Mouse (Mus musculus) neural tube, embryonic 15.5 days (tissue): ENCODE measurements around the gene Olfr1445. TPM values are rescaled to one million over a fixed set of nuclear protein-coding genes. Genes with fewer than 3 reads are reported as not detected.

ENCODE experiments used
- ATAC-seq: fragments of 200-750 bp; cut with Nextera tagmentation; 2 replicates; pipeline ENCODE4 v1.8.0; 2017; ENCODE audit warnings: mild to moderate bottlenecking, moderate TSS enrichment, moderate library complexity; ENCODE audit not compliant: low FRiP score
- H3K27ac ChIP-seq: fragments of 300-500 bp; sonication (generic); replicated peaks from 2 replicates; pipeline ENCODE4 v1.5.1; 2015; ENCODE audit warnings: mild to moderate bottlenecking, inconsistent platforms
- H3K27me3 ChIP-seq: fragments of 300-500 bp; sonication (generic); replicated peaks from 2 replicates; pipeline ENCODE4 v1.6.1; 2015; ENCODE audit warnings: inconsistent platforms
- H3K36me3 ChIP-seq: fragments of 300-500 bp; sonication (generic); 2 replicates; pipeline ENCODE4 v1.6.1; 2015; ENCODE audit warnings: inconsistent platforms
- H3K4me1 ChIP-seq: fragments of 300-500 bp; sonication (generic); 2 replicates; pipeline ENCODE4 v1.6.1; 2015; ENCODE audit warnings: inconsistent platforms
- H3K4me2 ChIP-seq: fragments of 300-500 bp; sonication (generic); 2 replicates; pipeline ENCODE4 v1.6.1; 2015; ENCODE audit warnings: inconsistent platforms, mild to moderate bottlenecking, moderate library complexity
- H3K4me3 ChIP-seq: fragments of 300-500 bp; sonication (generic); replicated peaks from 2 replicates; pipeline ENCODE4 v1.5.1; 2015; ENCODE audit warnings: mild to moderate bottlenecking, inconsistent platforms
- H3K9ac ChIP-seq: fragments of 300-500 bp; sonication (generic); replicated peaks from 2 replicates; pipeline ENCODE4 v1.6.1; 2015; ENCODE audit warnings: mild to moderate bottlenecking, inconsistent platforms
- H3K9me3 ChIP-seq: fragments of 300-500 bp; sonication (generic); replicated peaks from 2 replicates; pipeline ENCODE4 v1.6.1; 2016; ENCODE audit warnings: inconsistent platforms
- WGBS: fragments of 180-500 bp; shearing (Covaris S2); methylation state at CpG from one replicate; pipeline ENCODE4 v1.1.7; 2015; ENCODE audit warnings: mixed read lengths; 5-methylcytosine and 5-hydroxymethylcytosine counted together
- polyA plus RNA-seq: library from polyadenylated mRNA; unstranded; fragments of >200 nt; fragmentation: Nextera tagmentation; extraction: Ambion mirVana; gene quantifications from 2 replicates; pipeline ENCODE4 v1.2.1, GENCODE M21; 2015

Olfr1445 gene
- polyA plus RNA-seq: not detected in 2 replicates

DNA sequence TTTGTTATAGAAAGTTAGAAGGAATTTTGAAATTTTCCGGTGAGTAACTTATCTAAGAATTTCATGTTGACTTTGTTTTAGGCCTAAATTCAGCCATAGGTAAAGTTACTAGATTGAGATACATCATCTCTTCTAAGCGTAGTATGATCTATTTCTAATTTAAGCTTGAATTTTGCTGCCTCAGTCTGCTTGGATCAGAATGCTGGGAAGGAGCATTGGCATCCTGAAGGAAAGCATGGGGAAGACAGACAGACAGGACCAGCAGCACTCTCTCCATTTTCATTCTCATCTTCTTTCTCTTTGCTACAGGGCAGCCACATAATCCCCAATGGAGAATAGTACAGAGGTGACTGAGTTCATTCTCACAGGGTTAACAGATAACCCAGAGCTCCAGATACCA is at the start of gene Olfr1445:
TSS of gene Olfr1445 (plus strand) at position 301 of the 400 bp plus-strand sequence.
- Histone ChIP-seq H3K27ac (no peak within 1 kb of the TSS), H3K4me3 (no peak within 1 kb of the TSS), H3K4me1 (no peaks in the 10 kb centered on the region), H3K9me3 (no peaks in the 10 kb centered on the region), H3K9ac (no peak within 1 kb of the TSS), H3K4me2 (no peak within 1 kb of the TSS), H3K27me3 (no peaks in the 10 kb centered on the region), H3K36me3 (no peaks in the 10 kb centered on the region)
- no peak for ATAC-seq
- WGBS: 89% methylated on average over 2 of the region's 2 CpGs

DNA sequence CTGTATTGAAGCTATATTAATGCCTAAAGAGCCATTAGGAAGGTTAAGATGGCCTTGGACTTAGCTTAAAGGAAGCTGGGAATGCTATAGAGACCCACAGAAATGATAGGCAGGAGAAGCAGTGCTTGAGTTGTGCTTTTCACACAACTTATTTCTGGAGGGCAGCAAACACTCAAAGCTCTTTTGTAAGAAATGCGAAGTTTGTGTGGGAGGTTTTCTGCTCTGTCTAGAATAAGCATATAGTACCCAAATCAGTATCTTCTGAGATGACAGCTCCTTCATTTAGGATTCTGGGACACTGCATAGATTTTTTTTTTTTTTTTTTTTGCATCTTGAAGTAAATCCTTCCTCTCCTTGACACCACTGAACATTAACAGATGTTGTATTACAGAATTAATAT is 45.1 kb upstream of the Olfr1445 start:
- Histone ChIP-seq H3K9ac (no peak overlapping the region), H3K4me1 (no peaks in the 10 kb centered on the region), H3K4me3 (no peak overlapping the region), H3K4me2 (no peak overlapping the region), H3K27ac (no peak overlapping the region), H3K9me3 (no peaks in the 10 kb centered on the region), H3K36me3 (no peaks in the 10 kb centered on the region), H3K27me3 (no peaks in the 10 kb centered on the region)
- 89% methylated on average over 1 of the region's 1 CpGs for WGBS
- no peak for ATAC-seq

DNA sequence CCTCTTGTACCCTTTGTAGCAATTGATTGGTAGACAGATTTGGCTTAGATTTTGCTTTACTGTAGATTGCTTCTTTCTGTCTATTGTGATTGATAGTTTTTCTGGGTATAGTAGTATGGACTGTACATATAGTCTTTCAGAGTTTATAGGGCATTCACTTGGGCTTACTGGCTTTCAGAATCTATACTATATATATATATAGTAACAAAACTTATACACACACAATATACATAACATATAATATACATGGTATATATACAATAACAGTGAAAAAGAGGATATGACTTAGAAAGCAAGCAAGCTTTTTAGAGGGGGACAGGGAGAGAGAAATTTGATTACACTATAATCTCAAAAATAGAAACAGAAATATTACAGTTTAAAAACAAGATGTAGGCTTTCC is 37.3 kb upstream of the Olfr1445 start, which contains the start of gene Gm5244:
TSS of gene Gm5244 (plus strand) at position 301 of the 400 bp plus-strand sequence.
- Histone ChIP-seq H3K4me3 (no peak within 1 kb of the TSS), H3K4me1 (no peaks in the 10 kb centered on the region), H3K27me3 (no peaks in the 10 kb centered on the region), H3K9ac (no peak within 1 kb of the TSS), H3K27ac (no peak within 1 kb of the TSS), H3K4me2 (no peak within 1 kb of the TSS), H3K36me3 (no peaks in the 10 kb centered on the region), H3K9me3 (no peaks in the 10 kb centered on the region)
- no peak for ATAC-seq

DNA sequence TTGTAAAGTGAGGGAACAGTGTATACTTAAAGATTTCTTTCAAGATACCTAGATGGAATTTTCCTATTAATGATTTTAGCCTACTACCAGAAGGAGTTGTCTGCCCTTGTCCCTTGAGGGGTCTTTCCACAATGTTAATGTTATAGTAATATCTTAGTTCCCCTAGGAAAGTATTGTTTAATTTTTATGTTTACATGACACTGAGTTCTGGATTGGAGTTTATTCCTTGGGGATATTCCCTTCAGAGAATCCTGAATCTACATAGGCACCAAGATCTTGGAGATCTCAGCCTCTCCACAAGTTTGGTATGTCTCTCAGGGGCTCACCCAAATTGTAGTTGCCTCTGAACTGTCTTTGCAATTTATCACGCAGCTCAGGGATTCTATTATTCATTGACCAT is 26.7 kb upstream of the Olfr1445 start, which contains the start of gene Olfr1444:
TSS of gene Olfr1444 (plus strand) at position 301 of the 400 bp plus-strand sequence.
- no peaks in the 10 kb centered on the region for H3K4me1 ChIP-seq
- 0 out of 2 replicates have a peak, but pooled peaks cover 3% of the 10 kb centered on the region for H3K9me3 ChIP-seq
- H3K27ac ChIP-seq: no peak within 1 kb of the TSS
- no peaks in the 10 kb centered on the region for H3K27me3 ChIP-seq
- H3K9ac ChIP-seq: no peak within 1 kb of the TSS
- ATAC-seq: no peak
- H3K36me3 ChIP-seq: no peaks in the 10 kb centered on the region
- WGBS: 61% methylated on average over 1 of the region's 1 CpGs
- no peak within 1 kb of the TSS for H3K4me3 ChIP-seq
- H3K4me2 ChIP-seq: no peak within 1 kb of the TSS

DNA sequence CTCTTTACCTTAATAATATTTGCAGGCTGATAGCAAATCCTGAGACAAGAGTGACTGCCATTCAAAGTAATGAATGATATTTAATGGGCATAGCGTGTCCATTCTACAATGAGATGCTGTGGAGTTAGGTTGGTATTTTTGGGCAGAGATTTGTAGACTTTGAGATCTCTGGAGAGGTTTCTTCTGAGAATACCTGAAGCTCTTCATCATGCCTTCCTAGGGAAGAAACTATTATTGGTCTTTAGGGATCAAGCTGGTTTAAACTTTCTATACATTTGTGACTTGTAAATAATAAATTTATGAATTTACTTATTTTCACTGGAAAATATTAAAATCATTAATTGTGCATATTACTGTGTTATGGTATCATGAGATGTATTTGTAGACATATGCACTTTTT is 9.8 kb downstream of the Olfr1445 start, which contains the start of gene Olfr1446:
TSS of gene Olfr1446 (minus strand) at position 101 of the 400 bp plus-strand sequence.
- Histone ChIP-seq H3K4me3 (no peak within 1 kb of the TSS), H3K9ac (no peak within 1 kb of the TSS), H3K27me3 (no peaks in the 10 kb centered on the region), H3K4me2 (no peak within 1 kb of the TSS), H3K4me1 (no peaks in the 10 kb centered on the region), H3K27ac (no peak within 1 kb of the TSS), H3K9me3 (no peaks in the 10 kb centered on the region), H3K36me3 (no peaks in the 10 kb centered on the region)
- no peak for ATAC-seq
- 92% methylated on average over 1 of the region's 1 CpGs for WGBS

DNA sequence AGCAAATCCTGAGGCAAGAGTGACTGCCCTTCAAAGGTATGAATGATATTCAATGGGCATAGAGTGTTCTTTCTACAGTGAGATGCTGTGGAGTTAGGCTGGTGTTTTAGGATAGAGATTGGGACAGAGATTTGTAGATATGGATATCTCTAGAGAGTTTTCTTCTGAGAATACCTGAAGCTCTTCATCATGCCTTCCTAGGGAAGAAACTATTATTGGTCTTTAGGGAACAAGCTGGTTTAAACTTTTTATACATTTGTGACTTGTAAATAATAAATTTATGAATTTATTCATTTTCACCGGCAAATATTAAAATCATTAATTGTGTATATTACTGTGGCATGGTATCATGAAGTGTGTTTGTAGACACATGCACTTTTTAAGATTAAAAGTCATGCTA is 20.0 kb downstream of the Olfr1445 start, which contains the start of gene Olfr1447:
TSS of gene Olfr1447 (minus strand) at position 101 of the 400 bp plus-strand sequence.
- 96% methylated on average over 1 of the region's 1 CpGs for WGBS
- Histone ChIP-seq H3K36me3 (no peaks in the 10 kb centered on the region), H3K27ac (no peak within 1 kb of the TSS), H3K4me2 (no peak within 1 kb of the TSS), H3K27me3 (no peaks in the 10 kb centered on the region), H3K9me3 (no peaks in the 10 kb centered on the region), H3K4me3 (no peak within 1 kb of the TSS), H3K4me1 (no peaks in the 10 kb centered on the region), H3K9ac (no peak within 1 kb of the TSS)
- no peak for ATAC-seq

DNA sequence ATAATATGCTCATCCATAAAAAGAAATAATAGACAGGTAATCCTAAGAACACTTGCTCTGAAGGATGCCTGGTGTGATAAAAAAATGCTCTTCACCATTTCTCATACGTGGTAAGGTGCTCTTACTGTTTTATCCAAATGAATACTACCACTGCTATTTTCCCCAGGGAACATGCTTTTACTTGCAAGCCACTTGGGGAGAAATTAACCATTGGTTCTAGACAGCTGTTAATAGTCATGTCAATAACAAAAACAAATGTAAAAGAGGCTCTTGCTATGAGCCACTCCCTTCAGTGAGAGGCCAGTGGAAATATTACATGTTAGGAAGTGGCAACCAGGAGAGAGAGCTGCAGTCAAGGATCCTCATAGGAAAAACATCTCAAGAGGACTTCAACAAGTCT is 40.7 kb downstream of the Olfr1445 start, which contains the start of gene Olfr1448:
TSS of gene Olfr1448 (minus strand) at position 101 of the 400 bp plus-strand sequence.
- H3K9ac ChIP-seq: no peak within 1 kb of the TSS
- no peaks in the 10 kb centered on the region for H3K36me3 ChIP-seq
- ATAC-seq: no peak
- no peak within 1 kb of the TSS for H3K27ac ChIP-seq
- H3K9me3 ChIP-seq: 0 out of 2 replicates have a peak, but pooled peaks cover 1% of the 10 kb centered on the region
- 80% methylated on average over 1 of the region's 1 CpGs for WGBS
- H3K4me3 ChIP-seq: no peak within 1 kb of the TSS
- no peaks in the 10 kb centered on the region for H3K4me1 ChIP-seq
- no peaks in the 10 kb centered on the region for H3K27me3 ChIP-seq
- H3K4me2 ChIP-seq: no peak within 1 kb of the TSS

DNA sequence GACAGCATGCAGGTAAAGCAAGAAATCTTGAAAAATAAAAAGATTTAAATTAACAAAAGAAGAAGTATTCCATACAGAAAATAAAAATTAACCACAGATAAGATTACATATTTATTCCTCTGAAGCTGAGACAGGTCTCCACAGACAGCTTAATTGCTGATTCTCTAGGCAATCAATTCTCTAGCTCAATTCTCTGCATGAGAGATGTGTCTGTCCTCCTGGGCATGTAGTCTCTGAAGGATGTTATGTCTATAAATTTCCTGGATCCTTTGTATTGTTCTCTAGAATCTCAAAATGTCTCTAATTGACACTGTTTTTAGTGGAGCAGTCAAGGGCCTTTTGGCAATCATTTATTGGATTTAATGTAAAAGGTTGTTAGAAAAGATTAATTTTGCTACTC is 46.9 kb downstream of the Olfr1445 start, which contains the start of gene Olfr1449:
TSS of gene Olfr1449 (plus strand) at position 301 of the 400 bp plus-strand sequence.
- no peak within 1 kb of the TSS for H3K9ac ChIP-seq
- no peaks in the 10 kb centered on the region for H3K4me1 ChIP-seq
- no peak within 1 kb of the TSS for H3K4me3 ChIP-seq
- no peak for ATAC-seq
- no peak within 1 kb of the TSS for H3K4me2 ChIP-seq
- no peaks in the 10 kb centered on the region for H3K36me3 ChIP-seq
- no peaks in the 10 kb centered on the region for H3K9me3 ChIP-seq
- H3K27me3 ChIP-seq: no peaks in the 10 kb centered on the region
- no peak within 1 kb of the TSS for H3K27ac ChIP-seq

Other genes with a start within 250 kb of the Olfr1445 start
- not detected in 2 replicates for gene Olfr1442, start 213.4 kb upstream of the Olfr1445 start, polyA plus RNA-seq
- not detected in 2 replicates for gene Olfr1443, start 205.7 kb upstream of the Olfr1445 start, polyA plus RNA-seq
- 0.14 TPM in 1 of 2 replicates, not detected in the other for gene Keg1, start 188.1 kb upstream of the Olfr1445 start, polyA plus RNA-seq
- gene Cntf, start 118.2 kb upstream of the Olfr1445 start, polyA plus RNA-seq: 1.0 and 1.1 TPM in 2 replicates
- gene Zfp91, start 87.7 kb upstream of the Olfr1445 start, polyA plus RNA-seq: 12.3 and 12.9 TPM in 2 replicates
- gene Lpxn, start 87.7 kb upstream of the Olfr1445 start, polyA plus RNA-seq: 1.2 and 4.0 TPM in 2 replicates
- gene Gm5244, start 37.2 kb upstream of the Olfr1445 start, polyA plus RNA-seq: not detected in 2 replicates
- not detected in 2 replicates for gene Olfr1444, start 26.6 kb upstream of the Olfr1445 start, polyA plus RNA-seq
- gene Olfr1446, start 9.7 kb downstream of the Olfr1445 start, polyA plus RNA-seq: not detected in 2 replicates
- gene Olfr1447, start 19.9 kb downstream of the Olfr1445 start, polyA plus RNA-seq: not detected in 2 replicates
- gene Olfr1448, start 40.6 kb downstream of the Olfr1445 start, polyA plus RNA-seq: not detected in 2 replicates
- gene Olfr1449, start 47.0 kb downstream of the Olfr1445 start, polyA plus RNA-seq: not detected in 2 replicates
- gene Olfr1450, start 66.4 kb downstream of the Olfr1445 start, polyA plus RNA-seq: not detected in 2 replicates
- gene Olfr1451, start 111.2 kb downstream of the Olfr1445 start, polyA plus RNA-seq: not detected in 2 replicates
- gene Olfr1453, start 144.5 kb downstream of the Olfr1445 start, polyA plus RNA-seq: not detected in 2 replicates
- gene Olfr1454, start 176.8 kb downstream of the Olfr1445 start, polyA plus RNA-seq: not detected in 2 replicates
- not detected in 2 replicates for gene Olfr1457, start 214.0 kb downstream of the Olfr1445 start, polyA plus RNA-seq
- gene Olfr1458, start 222.9 kb downstream of the Olfr1445 start, polyA plus RNA-seq: not detected in 2 replicates